Mouse (Mus musculus) E14TG2a.4 (cell line): ENCODE results near the gene Alox8.

ENCODE experiments used
- H3K27me3 ChIP-seq: 2 replicates; pipeline ENCODE4 v1.6.1; 2014; ENCODE audit warnings: low read length, control low read depth; ENCODE audit not compliant: insufficient read depth
- H3K36me3 ChIP-seq: 2 replicates; pipeline ENCODE4 v1.6.1; 2014; ENCODE audit warnings: low read length, control low read depth; ENCODE audit not compliant: insufficient read depth
- H3K4me1 ChIP-seq: replicated peaks from 2 replicates; pipeline ENCODE4 v1.6.1; 2014; ENCODE audit warnings: low read depth, low read length, control low read depth
- H3K4me3 ChIP-seq: replicated peaks from 2 replicates; pipeline ENCODE4 v1.5.1; 2014; ENCODE audit warnings: mild to moderate bottlenecking, low read length
- H3K9me3 ChIP-seq: 2 replicates; pipeline ENCODE4 v1.6.1; 2014; ENCODE audit warnings: low read length, control low read depth
- CTCF ChIP-seq: conservative IDR thresholded peaks from 2 replicates; pipeline ENCODE4 v1.5.1; 2014; ENCODE audit warnings: low read length
- NANOG ChIP-seq: IDR thresholded peaks from 2 replicates; pipeline ENCODE4 v1.6.1; 2014; ENCODE audit warnings: borderline replicate concordance, low read length, mixed read lengths
- POU5F1 ChIP-seq: IDR thresholded peaks from 2 replicates; pipeline ENCODE4 v1.6.1; 2014; ENCODE audit warnings: low read length, borderline replicate concordance

Gene Alox8

GRCm38 (mm10) chr11:69197743-69198142 lies at the start of gene Alox8:
Alox8 (minus strand) TSS chr11:69197843.
- H3K36me3 ChIP-seq, result no peaks in the 10 kb centered on the region
- H3K9me3 ChIP-seq, result no peaks in the 10 kb centered on the region
- TF ChIP-seq NANOG (no peak), POU5F1 (no peak), CTCF (no peak)
- peaks cover 34% of the 10 kb centered on the region for H3K27me3 ChIP-seq
- peaks cover 11% of the 10 kb centered on the region for H3K4me1 ChIP-seq
- peak within 1 kb of the TSS; percentile 63 for H3K4me3 ChIP-seq

GRCm38 (mm10) chr11:69245643-69246042 lies 48.0 kb upstream of the Alox8 start:
- TF ChIP-seq CTCF (no peak), POU5F1 (no peak), NANOG (no peak)
- H3K36me3 ChIP-seq, result no peaks in the 10 kb centered on the region
- no peak overlapping the region for H3K4me3 ChIP-seq
- H3K9me3 ChIP-seq, result no peaks in the 10 kb centered on the region
- no peaks in the 10 kb centered on the region for H3K4me1 ChIP-seq
- H3K27me3 ChIP-seq, result 0 out of 2 replicates have a peak, but pooled peaks cover 8% of the 10 kb centered on the region

GRCm38 (mm10) chr11:69244911-69245310 lies 47.3 kb upstream of the Alox8 start:
- Histone ChIP-seq H3K9me3 (no peaks in the 10 kb centered on the region), H3K4me1 (no peaks in the 10 kb centered on the region)
- TF ChIP-seq NANOG, result no peak
- peak; percentile 39 for TF ChIP-seq CTCF

GRCm38 (mm10) chr11:69236926-69237260 lies 39.2 kb upstream of the Alox8 start, which contains the start of gene Gucy2e:
Gucy2e (minus strand) TSS chr11:69237036.
- Histone ChIP-seq H3K27me3 (peaks cover 61% of the 10 kb centered on the region), H3K36me3 (no peaks in the 10 kb centered on the region), H3K9me3 (no peaks in the 10 kb centered on the region), H3K4me3 (peak within 1 kb of the TSS; percentile 78), H3K4me1 (peaks cover 34% of the 10 kb centered on the region)
- TF ChIP-seq POU5F1 (no peak), NANOG (no peak), CTCF (no peak)

More at GRCm38 (mm10) chr11:69244911-69245310, 47.3 kb upstream of the Alox8 start:
- H3K4me3 ChIP-seq, result no peak overlapping the region
- H3K36me3 ChIP-seq, result no peaks in the 10 kb centered on the region
- 0 out of 2 replicates have a peak, but pooled peaks cover 8% of the 10 kb centered on the region for H3K27me3 ChIP-seq

- Histone ChIP-seq H3K36me3 (no peaks in the 10 kb centered on the region), H3K4me1 (peaks cover 39% of the 10 kb centered on the region), H3K27me3 (peaks cover 66% of the 10 kb centered on the region), H3K4me3 (peak overlapping the region; percentile 78), H3K9me3 (no peaks in the 10 kb centered on the region)
- TF ChIP-seq POU5F1 (no peak), NANOG (no peak), CTCF (no peak)
Measured at GRCm38 (mm10) chr11:69236061-69236925, 38.6 kb upstream of the Alox8 start.

GRCm38 (mm10) chr11:69235285-69236060 lies 37.8 kb upstream of the Alox8 start:
- peaks cover 73% of the 10 kb centered on the region for H3K27me3 ChIP-seq
- TF ChIP-seq POU5F1 (no peak), NANOG (no peak), CTCF (no peak)
- H3K9me3 ChIP-seq, result no peaks in the 10 kb centered on the region
- peak overlapping the region; percentile 78 for H3K4me3 ChIP-seq
- H3K4me1 ChIP-seq, result peaks cover 39% of the 10 kb centered on the region
- no peaks in the 10 kb centered on the region for H3K36me3 ChIP-seq

GRCm38 (mm10) chr11:69233141-69233540 lies 35.5 kb upstream of the Alox8 start:
- TF ChIP-seq NANOG (no peak), POU5F1 (no peak), CTCF (no peak)
- peaks cover 42% of the 10 kb centered on the region for H3K4me1 ChIP-seq

GRCm38 (mm10) chr11:69230420-69230819 lies 32.8 kb upstream of the Alox8 start:
- no peaks in the 10 kb centered on the region for H3K36me3 ChIP-seq
- H3K4me1 ChIP-seq, result peaks cover 36% of the 10 kb centered on the region
- no peaks in the 10 kb centered on the region for H3K9me3 ChIP-seq
- TF ChIP-seq CTCF (0 out of 2 replicates have a peak, but pooled peaks have one; percentile 8), POU5F1 (no peak)
- H3K4me3 ChIP-seq, result no peak overlapping the region
- peaks cover 84% of the 10 kb centered on the region for H3K27me3 ChIP-seq

More at GRCm38 (mm10) chr11:69233141-69233540, 35.5 kb upstream of the Alox8 start:
- Histone ChIP-seq H3K4me3 (no peak overlapping the region), H3K27me3 (peaks cover 88% of the 10 kb centered on the region), H3K9me3 (no peaks in the 10 kb centered on the region), H3K36me3 (no peaks in the 10 kb centered on the region)
